Mouse (Mus musculus): ENCODE results near the gene 1810010D01Rik.

Gene 1810010D01Rik

DNA sequence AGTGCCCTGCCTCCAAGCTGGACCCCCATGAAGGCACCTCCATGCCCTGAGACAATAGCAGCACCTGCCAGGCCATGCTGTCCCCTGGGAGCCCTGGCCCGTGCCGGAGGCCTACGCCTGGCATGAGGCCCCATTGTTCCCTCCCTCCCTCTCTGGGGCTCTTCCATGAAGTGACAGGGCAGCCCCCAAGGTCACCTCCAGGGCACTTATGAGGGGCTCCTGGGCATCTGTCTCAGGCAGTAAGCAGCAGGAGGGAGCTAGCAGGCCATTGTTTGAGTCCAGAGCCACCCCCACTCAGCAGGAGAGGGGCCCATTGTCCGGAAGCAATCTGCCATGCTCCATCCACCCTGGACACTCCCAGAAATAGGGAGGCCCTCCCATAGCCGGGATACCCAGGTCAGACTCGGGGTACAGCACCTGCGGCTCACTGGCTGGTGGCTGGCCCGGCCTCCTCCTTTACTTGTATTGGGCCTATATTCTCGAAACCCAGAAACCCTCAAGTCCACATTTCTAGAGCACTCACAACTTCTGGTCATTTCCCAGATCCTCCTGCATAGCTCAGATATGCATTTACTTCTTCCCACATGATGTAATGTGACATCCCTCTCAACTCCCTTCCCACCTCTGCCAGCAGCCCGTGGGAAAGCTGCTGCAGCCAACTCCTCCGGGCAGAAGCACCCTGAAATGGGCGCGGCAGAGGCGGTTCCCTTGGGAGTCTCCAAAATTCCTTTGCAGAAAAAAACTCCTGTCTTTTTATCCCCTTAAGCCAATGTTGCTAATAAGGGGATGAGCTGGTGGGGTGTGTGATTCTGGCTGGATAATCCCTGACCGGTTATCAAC is 30.9 kb downstream of the 1810010D01Rik start:
- DNase-seq (ENCODE audit: low read depth, low spot score) = no peak

GRCm38 (mm10) chr7:145173563-145173962 is 34.4 kb downstream of the 1810010D01Rik start:
- no peak for DNase-seq (ENCODE audit: low read depth, low spot score)

DNA sequence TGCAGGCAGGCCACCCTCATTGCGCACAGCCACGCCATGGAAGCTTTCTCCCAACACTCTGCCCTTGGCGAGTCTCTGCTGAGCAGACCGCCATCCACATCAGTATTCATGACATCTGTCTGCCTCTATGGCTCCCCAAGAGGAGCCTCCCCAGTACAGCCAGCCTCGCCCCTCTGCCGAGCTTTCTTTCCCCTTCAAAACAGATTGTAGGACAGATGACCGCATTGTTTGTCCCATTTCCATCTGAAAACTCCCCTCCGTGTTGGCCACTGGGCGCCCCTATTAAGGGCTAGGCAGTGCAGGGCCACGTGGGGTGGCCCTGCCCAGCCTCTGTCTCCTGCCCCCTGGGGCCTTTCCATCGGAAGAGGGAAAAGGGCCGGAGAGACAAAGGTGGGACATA is 34.8 kb downstream of the 1810010D01Rik start:
- no peak for DNase-seq (ENCODE audit: low read depth, low spot score)

- no peak for DNase-seq (ENCODE audit: low read depth, low spot score)
Measured at GRCm38 (mm10) chr7:145169703-145170102, 38.2 kb downstream of the 1810010D01Rik start.

- no peak for DNase-seq (ENCODE audit: low read depth, low spot score)
Measured at GRCm38 (mm10) chr7:145159283-145160240, 48.4 kb downstream of the 1810010D01Rik start.
